Mouse (Mus musculus): ENCODE measurements at regions not wholly inside any gene's neighbourhood (a gene's known extent, or its start where the extent isn't known, plus 50 kb on each side); places are given as distances from the start of the nearest gene placed in this dataset.

GRCm38 (mm10) chr10:83819266-83819949 is 96.7 kb downstream of the 1500009L16Rik start:
- peak; percentile 31 to 88 for DNase-seq (ENCODE audit: low spot score in 2 of 2)

DNA sequence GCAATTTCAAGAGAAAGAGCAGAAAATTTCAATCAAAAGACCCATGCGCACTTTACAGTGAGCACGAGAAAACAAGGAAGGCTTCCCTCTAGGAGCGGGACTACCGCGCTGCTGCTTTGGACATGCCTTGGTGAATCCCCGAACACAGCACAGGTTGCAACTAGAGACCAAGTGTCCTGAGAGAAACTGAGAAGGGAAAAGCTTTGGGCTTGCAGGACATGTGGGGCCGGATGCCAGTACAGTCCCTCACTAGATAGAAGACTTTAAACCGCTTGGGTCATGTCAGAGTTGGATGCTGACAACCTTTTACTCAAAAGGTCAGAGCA is 97.2 kb downstream of the 1500009L16Rik start:
- DNase-seq (ENCODE audit: low spot score in 2 of 2): no peak

- DNase-seq (ENCODE audit: low spot score in 2 of 2): no peak
These were observed 98.4 kb downstream of the 1500009L16Rik start for GRCm38 (mm10) chr10:83821089-83821488.

DNA sequence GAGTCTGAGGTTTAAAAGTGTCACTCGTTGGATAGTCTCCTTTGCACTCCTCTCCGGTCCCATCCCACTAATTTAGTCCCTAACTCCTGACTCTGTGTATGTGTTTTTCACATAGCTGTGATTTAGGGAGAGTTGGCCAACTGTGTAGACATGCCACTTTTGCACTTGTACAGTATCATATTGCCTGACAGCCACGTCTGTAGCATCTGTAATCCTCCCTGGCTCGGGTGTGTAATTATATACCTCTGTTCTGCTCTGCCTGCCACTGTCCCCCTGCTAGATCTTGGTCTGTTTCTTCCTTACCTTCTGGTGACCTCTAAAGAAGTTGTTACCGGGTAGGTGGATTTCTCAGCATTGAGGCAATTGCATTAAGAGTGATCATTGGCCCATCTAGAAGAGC is 103.4 kb downstream of the 1500009L16Rik start:
- no peak for DNase-seq (ENCODE audit: low spot score in 2 of 2)

- peak; percentile 13 to 16 for DNase-seq (ENCODE audit: low spot score in 2 of 2)
These were observed 113.7 kb downstream of the 1500009L16Rik start for GRCm38 (mm10) chr10:83836351-83836750.

DNA sequence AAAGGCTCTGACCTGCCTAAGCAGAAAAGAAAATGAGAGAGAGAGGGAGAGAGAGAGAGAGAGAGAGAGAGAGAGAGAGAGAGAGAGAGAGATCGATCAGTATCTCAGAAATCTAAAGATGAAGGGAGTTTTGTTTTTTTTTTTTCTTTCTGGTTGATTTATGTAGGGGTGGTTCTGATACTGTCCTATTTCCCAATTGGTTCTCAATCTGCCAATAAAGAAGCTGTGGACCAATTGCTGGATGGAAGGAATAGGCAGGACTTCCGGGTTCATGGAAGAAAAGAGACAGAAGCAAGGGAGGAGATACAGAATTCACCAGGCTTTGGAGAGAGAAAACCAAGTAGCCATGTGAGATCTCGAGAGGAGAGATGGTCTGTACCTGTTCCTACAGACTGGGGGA is 117.6 kb downstream of the 1500009L16Rik start:
- DNase-seq (ENCODE audit: low spot score in 2 of 2): no peak

DNA sequence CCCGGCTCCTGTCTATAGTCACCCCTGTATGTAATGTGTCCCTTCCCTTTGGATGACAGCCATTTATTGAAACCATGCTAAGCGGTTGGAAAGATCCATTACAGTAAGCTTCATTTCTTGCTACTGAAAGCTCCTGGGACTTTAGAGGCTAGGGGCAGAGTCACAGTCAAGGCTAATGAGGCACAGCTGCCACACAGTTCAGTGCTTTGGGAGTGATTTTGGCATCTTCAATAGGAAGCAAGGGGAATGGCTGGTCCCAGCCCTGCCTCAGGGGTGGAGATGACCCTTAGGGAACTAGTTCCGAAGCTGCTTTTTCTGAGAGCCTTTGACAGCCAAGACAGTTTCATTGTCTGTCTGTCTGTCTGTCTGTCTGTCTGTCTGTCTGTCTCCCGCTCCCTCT is 128.2 kb downstream of the 1500009L16Rik start:
- no peak for DNase-seq (ENCODE audit: low spot score in 2 of 2)

GRCm38 (mm10) chr10:83852194-83852593 is 129.5 kb downstream of the 1500009L16Rik start:
- DNase-seq (ENCODE audit: low spot score in 2 of 2): no peak

DNA sequence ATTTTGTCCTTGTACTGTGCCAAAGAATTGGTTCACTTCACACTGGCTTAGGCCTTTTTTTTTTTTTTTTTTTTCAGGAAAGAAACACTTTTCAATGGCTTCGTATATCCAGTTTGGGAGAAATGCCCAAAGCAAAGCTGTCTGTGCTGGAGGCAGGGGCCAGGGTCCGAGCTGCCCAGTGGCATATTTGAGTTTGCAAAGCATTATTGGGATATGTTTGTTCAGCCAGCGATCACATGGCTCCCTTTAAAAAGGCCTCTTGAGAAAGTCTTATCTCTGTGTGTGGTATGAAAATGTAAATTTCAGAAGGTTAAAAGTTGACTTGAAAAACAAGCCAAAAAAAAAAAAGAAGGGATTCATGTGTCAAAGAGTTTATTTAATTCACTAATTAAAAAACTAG is 130.1 kb downstream of the 1500009L16Rik start:
- no peak for DNase-seq (ENCODE audit: low spot score in 2 of 2)

DNA sequence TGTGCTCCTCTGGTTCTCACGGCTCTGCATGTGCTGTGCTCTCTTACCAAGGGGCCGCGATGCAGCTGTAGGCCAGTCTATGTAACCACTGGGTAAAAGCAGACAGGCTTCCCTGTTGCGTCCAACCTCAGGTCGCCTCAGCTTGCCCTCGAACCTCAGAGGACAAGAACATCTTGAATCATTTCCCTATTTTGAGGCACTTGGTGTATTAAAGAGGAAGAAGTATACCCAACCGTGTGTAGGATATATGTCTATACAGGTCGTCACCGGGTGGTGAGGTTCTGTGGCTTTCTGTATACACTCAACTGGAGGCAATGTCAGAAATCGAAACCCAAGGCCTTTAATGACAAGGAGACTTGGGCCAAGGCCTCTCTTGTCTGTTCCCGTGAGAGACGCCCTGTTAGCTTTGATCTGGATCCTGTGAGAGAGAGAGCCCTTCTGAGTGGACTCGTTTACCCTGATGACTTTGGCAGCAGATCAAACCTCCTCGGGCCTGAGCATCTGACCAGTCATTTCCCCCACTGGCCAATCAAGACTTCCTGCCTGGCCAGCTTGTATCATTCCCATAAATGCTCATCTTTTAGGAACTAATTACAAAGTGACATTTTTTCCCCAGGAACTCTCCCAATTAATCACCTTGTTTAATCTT is 135.3 kb downstream of the 1500009L16Rik start:
- no peak for DNase-seq (ENCODE audit: low spot score in 2 of 2)

- DNase-seq (ENCODE audit: low spot score in 2 of 2): no peak
These were observed 136.0 kb downstream of the 1500009L16Rik start for GRCm38 (mm10) chr10:83858689-83859088.

DNA sequence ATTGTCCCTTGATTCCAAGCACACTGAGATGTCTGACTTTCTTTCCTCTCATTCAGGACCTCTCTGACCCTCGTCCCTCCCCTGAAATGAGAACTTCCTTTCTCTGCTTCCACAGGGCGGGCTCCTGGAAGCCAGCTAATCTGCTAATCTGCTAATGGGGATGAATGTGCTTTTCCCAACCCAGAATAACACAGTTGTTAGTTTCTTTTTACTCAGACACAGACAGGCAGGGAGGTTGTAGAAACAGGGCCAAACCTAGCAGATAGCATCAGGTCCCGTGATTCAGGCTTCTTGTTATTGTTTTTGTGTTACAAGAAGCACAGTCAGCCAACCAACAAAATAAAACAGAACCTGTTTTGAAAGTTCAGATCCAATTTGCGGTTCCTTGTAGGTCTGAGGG is 137.0 kb downstream of the 1500009L16Rik start:
- DNase-seq (ENCODE audit: low spot score in 2 of 2): no peak

GRCm38 (mm10) chr10:83861574-83862190 is 139.0 kb downstream of the 1500009L16Rik start:
- no peak for DNase-seq (ENCODE audit: low spot score in 2 of 2)

GRCm38 (mm10) chr10:83864591-83864990 is 141.9 kb downstream of the 1500009L16Rik start:
- DNase-seq (ENCODE audit: low spot score in 2 of 2): no peak

DNA sequence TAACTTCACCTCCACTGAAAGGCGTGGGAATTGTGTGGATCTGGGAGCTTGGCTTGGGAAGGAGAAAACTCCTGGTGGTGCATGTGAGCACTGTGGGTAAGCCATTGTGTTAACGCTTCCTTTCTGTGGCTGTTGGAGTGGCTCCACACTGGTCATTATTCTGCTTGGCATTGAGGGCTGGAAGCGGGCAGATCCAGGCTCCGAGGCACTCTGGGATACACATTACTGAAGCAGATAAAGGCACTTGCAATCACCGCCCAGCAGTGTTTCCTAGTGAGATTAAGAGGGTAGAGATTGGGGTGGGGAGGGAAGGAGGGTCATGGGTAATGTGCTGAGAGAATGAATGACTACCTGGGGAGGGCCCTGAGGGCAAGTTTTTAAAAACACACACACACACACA is 143.3 kb downstream of the 1500009L16Rik start:
- no peak for DNase-seq (ENCODE audit: low spot score in 2 of 2)

DNA sequence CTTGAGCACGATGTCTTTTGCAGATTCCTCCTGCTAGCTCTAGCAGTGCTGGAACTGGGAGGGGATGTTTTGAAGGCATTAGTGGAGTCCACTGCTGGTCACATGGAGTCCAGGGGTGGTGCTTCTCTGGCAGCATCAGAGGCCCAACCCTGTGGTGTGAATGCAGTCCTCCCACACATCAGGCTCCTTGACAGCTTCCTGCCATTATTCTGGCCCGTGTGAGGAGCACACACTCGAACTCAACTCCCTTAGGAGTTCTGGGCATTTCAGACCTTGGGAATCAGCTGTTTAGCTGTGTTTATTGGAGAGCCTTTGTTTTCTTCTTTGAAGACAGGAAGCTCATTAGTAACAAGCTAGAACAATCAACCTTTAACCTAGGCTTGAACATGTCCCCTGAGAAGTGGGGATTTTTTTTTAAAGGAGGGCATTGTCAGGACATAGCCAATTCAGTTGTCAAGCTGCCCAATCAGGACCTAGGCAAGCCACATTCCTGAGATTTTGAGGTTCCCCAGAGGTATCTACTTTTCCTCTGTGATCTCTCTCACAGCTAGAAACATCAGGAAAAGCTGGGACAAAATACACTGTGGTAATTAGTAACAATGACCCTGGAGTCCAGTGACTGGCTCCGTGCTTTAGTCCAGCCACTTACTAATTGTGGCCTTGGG is 149.2 kb downstream of the 1500009L16Rik start:
- DNase-seq (ENCODE audit: low spot score in 2 of 2): no peak

- DNase-seq (ENCODE audit: low spot score in 2 of 2): no peak
These were observed 156.1 kb downstream of the 1500009L16Rik start for GRCm38 (mm10) chr10:83878745-83879144.

GRCm38 (mm10) chr10:83882119-83882890 is 159.6 kb downstream of the 1500009L16Rik start:
- DNase-seq (ENCODE audit: low spot score in 2 of 2): no peak

GRCm38 (mm10) chr10:83882891-83883185 is 160.2 kb downstream of the 1500009L16Rik start:
- no peak for DNase-seq (ENCODE audit: low spot score in 2 of 2)

DNA sequence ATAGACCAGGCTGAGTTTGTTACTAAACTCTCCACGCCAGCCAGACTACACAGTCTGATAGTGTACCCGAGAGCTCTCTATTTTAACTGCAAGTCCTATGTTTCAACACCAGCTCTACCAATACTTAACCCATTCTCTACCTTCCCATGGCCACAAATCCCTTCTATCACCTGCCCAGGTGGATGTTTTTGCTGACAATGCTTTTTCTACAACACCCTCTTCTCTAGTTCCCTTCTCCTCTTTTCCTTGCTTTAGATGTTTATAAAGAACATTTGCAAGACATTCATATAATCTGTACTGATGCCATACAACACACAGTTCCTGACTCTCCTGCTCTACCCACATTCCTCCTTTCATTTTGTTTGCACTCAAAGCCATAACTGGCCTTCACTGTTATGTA is 161.9 kb downstream of the 1500009L16Rik start:
- no peak for DNase-seq (ENCODE audit: low spot score in 2 of 2)

DNA sequence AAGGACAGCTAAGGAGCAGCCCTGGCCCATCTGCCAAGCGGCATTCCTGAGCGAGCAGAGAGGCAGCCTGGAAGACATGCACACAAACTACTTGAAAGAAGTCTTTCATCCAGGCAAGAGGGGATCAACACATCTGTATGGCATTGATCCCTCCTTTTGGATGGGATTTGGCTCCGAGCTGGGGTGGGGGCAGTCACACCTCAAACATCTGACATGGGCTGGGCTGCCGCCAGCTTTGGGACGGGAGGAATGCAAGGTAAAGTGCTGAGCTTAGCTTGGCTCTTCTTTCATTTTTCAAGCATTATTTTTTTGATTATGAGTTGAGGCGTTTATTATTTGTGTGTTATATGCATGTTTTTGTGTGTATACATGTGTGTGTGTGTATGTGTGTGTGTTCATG is 165.9 kb downstream of the 1500009L16Rik start:
- no peak for DNase-seq (ENCODE audit: low spot score in 2 of 2)

DNA sequence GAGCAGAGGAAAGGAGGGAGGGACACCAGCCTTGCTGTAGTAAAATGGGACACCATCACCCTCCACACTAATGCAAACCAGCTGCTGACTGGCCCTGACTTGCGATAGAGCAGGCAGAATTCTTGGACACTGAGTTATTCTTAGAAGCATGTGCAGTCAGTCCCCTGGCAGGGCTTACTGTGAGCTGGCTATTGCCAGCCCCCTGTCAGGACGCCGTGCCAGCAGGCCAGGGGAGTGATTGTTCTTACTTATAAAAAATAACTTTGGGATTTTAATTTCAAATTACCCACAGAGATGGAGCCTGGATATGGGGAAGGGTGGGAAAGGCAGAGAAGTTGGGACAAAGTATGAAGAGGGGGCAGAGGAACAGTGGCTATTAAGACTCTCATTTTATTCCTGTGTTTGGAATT is 173.1 kb downstream of the 1500009L16Rik start:
- DNase-seq (ENCODE audit: low spot score in 2 of 2): no peak

Data from left cerebral cortex, adult 9 months (tissue).